Comparison of ENCODE assay signal across 8 mouse cellular contexts in the genomic region with DNA sequence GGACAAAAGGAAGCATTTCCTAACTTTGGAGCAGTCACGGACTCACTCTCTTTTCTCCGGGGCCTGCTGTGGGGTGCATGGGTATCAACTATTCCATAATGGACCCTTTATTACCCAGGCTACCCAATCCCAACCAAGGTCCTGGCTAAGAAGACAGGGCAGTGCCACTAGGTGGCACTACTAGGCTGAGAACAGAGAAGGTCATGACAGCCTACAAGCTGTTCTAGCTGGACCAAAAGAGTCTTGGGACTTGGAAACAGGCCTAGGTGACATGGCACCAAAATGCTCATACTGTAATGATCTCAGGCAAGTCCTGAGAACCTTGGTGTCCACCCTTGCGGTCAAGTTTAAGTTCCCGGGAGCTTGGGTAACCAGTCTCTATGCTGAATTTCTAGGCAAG. TPM values are rescaled to one million over a fixed set of nuclear protein-coding genes. Genes with fewer than 3 reads are reported as not detected.
A peak's percentile ranks its signal among the peaks of the same experiment; 100 is the strongest.
DNase-seq lines count a peak whose midpoint lies in the region; TF ChIP-seq lines count a peak whose summit lies in the region.

No protein-coding gene starts in this region.

- intact Hi-C loops in left cerebral cortex, postnatal 4 days (cut with DNase I) = loop anchor here (10.0 kb wide), 1 partner anchor 252 kb away; no protein-coding TSS in a partner anchor
- intact Hi-C loops in left cerebral cortex, postnatal 14 days (cut with DNase I) = no loop called here
- intact Hi-C loops in heart, postnatal 36 days (cut with DNase I) = no loop called here

- peak; percentile 69 for DNase-seq in left cerebral cortex, postnatal 4 days
- DNase-seq in left cerebral cortex, postnatal 14 days (ENCODE audit: low spot score in 2 of 2) = no peak
- peak; percentile 74 for DNase-seq in MN1 (ENCODE audit: low spot score)
- peak; percentile 84 for DNase-seq in cerebellum, postnatal 14 days
- peak; percentile 41 to 55 for DNase-seq in heart, postnatal 36 days
- DNase-seq in lung, adult 18-20 months = peak; percentile 49 to 70
- DNase-seq in frontal cortex, postnatal 10 days (ENCODE audit: low spot score in 2 of 2) = no peak

- TF ChIP-seq POLR2A in olfactory bulb, adult 2 months (IDR thresholded peaks at IDR 0.05; ENCODE audit: insufficient read depth, low read depth, low read length) = no peak

- TF ChIP-seq CTCF in olfactory bulb, adult 2 months (IDR thresholded peaks at IDR 0.05; ENCODE audit: insufficient read depth, low read depth, low read length) = no peak

- peak overlapping the region; percentile 14; the same call in 1 of the 2 replicates for H3K4me3 ChIP-seq in olfactory bulb, adult 2 months (ENCODE audit: insufficient read depth, low read depth, low read length)

- WGBS in olfactory bulb, adult 2 months = 49% methylated on average over 4 of the region's 4 CpGs

- peaks cover 18% of the 10 kb centered on the region for H3K4me1 ChIP-seq in olfactory bulb, adult 2 months (ENCODE audit: control insufficient read depth, insufficient read depth, low read length)

- H3K27ac ChIP-seq in olfactory bulb, adult 2 months (ENCODE audit: insufficient read depth, low read depth, low read length) = no peak overlapping the region

RNA-seq across cellular contexts. Expression of a gene that starts 5.3 kb away (rescaled TPM):
- total RNA-seq in left cerebral cortex, postnatal 4 days (2021) = 10 to 100 TPM; 26.3 to 27.6 TPM
- total RNA-seq in left cerebral cortex, postnatal 14 days (2021) = 10 to 100 TPM; 46.6 to 52.7 TPM
- 10 to 100 TPM; 36.3 to 41.6 TPM for total RNA-seq in heart, postnatal 36 days (2021)
- polyA plus RNA-seq in olfactory bulb, adult 2 months (2012; ENCODE audit: insufficient read depth, insufficient read length, low replicate concordance, missing spikeins) = not detected in 2 replicates

RNA-seq across cellular contexts. Expression of a gene that starts 5.6 kb away (rescaled TPM):
- total RNA-seq in left cerebral cortex, postnatal 4 days (2021) = 10 to 100 TPM; 71.6 to 78.0 TPM
- 100 to 1,000 TPM; 112 to 120 TPM for total RNA-seq in left cerebral cortex, postnatal 14 days (2021)
- 1 to 10 TPM in 1 of 2 experiments, under 1 TPM in 1; 0.49 to 1.6 TPM for total RNA-seq in heart, postnatal 36 days (2021)
- polyA plus RNA-seq in olfactory bulb, adult 2 months (2012; ENCODE audit: insufficient read depth, insufficient read length, low replicate concordance, missing spikeins) = not detected in 2 replicates

RNA-seq across cellular contexts. Expression of a gene that starts 38.8 kb away (rescaled TPM):
- 10 to 100 TPM; 99.3 to 99.9 TPM for total RNA-seq in left cerebral cortex, postnatal 4 days (2021)
- 10 to 100 TPM; 60.9 to 63.8 TPM for total RNA-seq in left cerebral cortex, postnatal 14 days (2021)
- 10 to 100 TPM; 25.1 to 26.5 TPM for total RNA-seq in heart, postnatal 36 days (2021)
- polyA plus RNA-seq in olfactory bulb, adult 2 months (2012; ENCODE audit: insufficient read depth, insufficient read length, low replicate concordance, missing spikeins) = 44.1 TPM in 1 of 2 replicates, not detected in the other

Comparison
In these comparisons a context has a peak if more than half of its experiments do, and no peak if none do; other contexts are left out.
1. DNase-seq: peak in left cerebral cortex, postnatal 4 days (single experiment), MN1 (single experiment), cerebellum, postnatal 14 days (2 of 2), heart, postnatal 36 days (2 of 2) and lung, adult 18-20 months (2 of 2); none in left cerebral cortex, postnatal 14 days (0 of 2) and frontal cortex, postnatal 10 days (0 of 2).
2. RNA of a gene that starts 5.6 kb away (total RNA-seq): 112 to 120 TPM in left cerebral cortex, postnatal 14 days and 71.6 to 78.0 TPM in left cerebral cortex, postnatal 4 days; 0.49 to 1.6 TPM in heart, postnatal 36 days; every median in the first group is over 10 times any median in the second.